Mouse (Mus musculus): ENCODE results near the gene Suclg2. TPM values are rescaled to one million over a fixed set of nuclear protein-coding genes. Genes with fewer than 3 reads are reported as not detected.

Suclg2 gene
- polyA plus RNA-seq, 1 experiment from 2014 or later, result 15.4 TPM

DNA sequence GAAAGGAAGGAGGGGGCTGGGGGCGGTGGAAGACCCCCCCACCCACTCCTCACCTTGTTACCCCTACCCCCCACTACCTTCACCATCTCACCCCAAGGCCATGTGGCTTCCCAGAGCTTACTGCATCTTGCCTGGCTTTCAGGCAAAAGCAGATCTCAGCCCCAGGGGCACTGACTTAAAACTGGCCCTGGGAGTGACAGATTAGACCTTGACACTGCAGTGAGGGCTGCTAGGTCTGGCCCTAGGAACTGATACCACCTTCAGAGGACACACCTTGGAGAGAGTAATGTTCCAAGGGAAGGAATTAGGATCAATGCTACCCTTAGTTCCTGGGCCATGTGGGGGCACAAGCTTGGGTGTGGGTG lies 351 bp upstream of the Suclg2 start:
- H3K4me3 ChIP-seq (replicated peaks; ENCODE audit: low read length), result peak overlapping the region; percentile 82

GRCm38 (mm10) chr6:95717071-95717470 lies 1.5 kb downstream of the Suclg2 start:
- ATAC-seq, result no peak
- 79% methylated on average over 3 of the region's 3 CpGs for WGBS
- Histone ChIP-seq H3K4me2 (ENCODE audit: low read length) (no peak overlapping the region), H3K4me1 (replicated peaks; ENCODE audit: control insufficient read depth, insufficient read depth, low read length) (peaks cover 4% of the 10 kb centered on the region; the same call in 1 of the 2 replicates), H3K36me3 (ENCODE audit: control insufficient read depth, insufficient read depth) (no peaks in the 10 kb centered on the region), H3K9me3 (ENCODE audit: control insufficient read depth, low read length) (no peaks in the 10 kb centered on the region), H3K9ac (replicated peaks; ENCODE audit: low read depth, low read length) (no peak overlapping the region), H3K4me3 (replicated peaks; ENCODE audit: low read length) (no peak overlapping the region), H3K27me3 (replicated peaks; ENCODE audit: control insufficient read depth, insufficient read depth, low read length) (no peaks in the 10 kb centered on the region), H3K27ac (ENCODE audit: low read length) (no peak overlapping the region)

More for the DNA sequence above, 351 bp upstream of the Suclg2 start:
- H3K27me3 ChIP-seq (replicated peaks; ENCODE audit: control insufficient read depth, insufficient read depth, low read length), result no peaks in the 10 kb centered on the region
- no peak overlapping the region for H3K27ac ChIP-seq (ENCODE audit: low read length)
- ATAC-seq, result peak; percentile 65; the same call in 1 of the 2 replicates
- peaks cover 4% of the 10 kb centered on the region; the same call in 1 of the 2 replicates for H3K4me1 ChIP-seq (replicated peaks; ENCODE audit: control insufficient read depth, insufficient read depth, low read length)
- H3K36me3 ChIP-seq (ENCODE audit: control insufficient read depth, insufficient read depth), result no peaks in the 10 kb centered on the region
- no peaks in the 10 kb centered on the region for H3K9me3 ChIP-seq (ENCODE audit: control insufficient read depth, low read length)
- H3K4me2 ChIP-seq (ENCODE audit: low read length), result peak overlapping the region; percentile 99
- H3K9ac ChIP-seq (replicated peaks; ENCODE audit: low read depth, low read length), result peak overlapping the region; percentile 81
- no CpG with 5 or more reads among the region's 1 CpGs for WGBS

DNA sequence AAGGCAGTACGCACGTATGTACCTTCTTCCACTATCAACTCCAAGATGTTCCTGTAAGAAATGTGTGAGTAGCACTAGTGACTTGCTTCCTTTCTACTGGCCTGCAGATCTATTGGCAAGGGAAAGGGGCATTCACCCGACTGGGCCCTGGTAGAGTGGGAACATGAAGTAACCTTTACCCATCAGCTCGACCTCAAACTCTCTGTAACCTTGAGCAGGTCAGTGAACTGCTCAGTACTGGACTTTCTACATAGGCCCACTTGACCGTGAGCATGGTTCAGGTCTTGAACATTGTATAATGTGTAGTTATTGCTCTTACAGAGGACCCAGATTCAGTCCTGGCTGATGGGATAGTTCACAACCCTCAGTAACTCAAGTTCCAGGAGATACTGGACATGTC lies 2.1 kb downstream of the Suclg2 start:
- H3K9ac ChIP-seq (replicated peaks; ENCODE audit: low read depth, low read length), result no peak overlapping the region
- 96% methylated on average over 5 of the region's 5 CpGs for WGBS
- no peak overlapping the region for H3K4me2 ChIP-seq (ENCODE audit: low read length)
- H3K4me3 ChIP-seq (replicated peaks; ENCODE audit: low read length), result no peak overlapping the region
- no peaks in the 10 kb centered on the region for H3K9me3 ChIP-seq (ENCODE audit: control insufficient read depth, low read length)
- H3K36me3 ChIP-seq (ENCODE audit: control insufficient read depth, insufficient read depth), result no peaks in the 10 kb centered on the region
- H3K27me3 ChIP-seq (replicated peaks; ENCODE audit: control insufficient read depth, insufficient read depth, low read length), result no peaks in the 10 kb centered on the region
- H3K27ac ChIP-seq (ENCODE audit: low read length), result no peak overlapping the region
- peaks cover 4% of the 10 kb centered on the region; the same call in 1 of the 2 replicates for H3K4me1 ChIP-seq (replicated peaks; ENCODE audit: control insufficient read depth, insufficient read depth, low read length)
- ATAC-seq, result no peak

DNA sequence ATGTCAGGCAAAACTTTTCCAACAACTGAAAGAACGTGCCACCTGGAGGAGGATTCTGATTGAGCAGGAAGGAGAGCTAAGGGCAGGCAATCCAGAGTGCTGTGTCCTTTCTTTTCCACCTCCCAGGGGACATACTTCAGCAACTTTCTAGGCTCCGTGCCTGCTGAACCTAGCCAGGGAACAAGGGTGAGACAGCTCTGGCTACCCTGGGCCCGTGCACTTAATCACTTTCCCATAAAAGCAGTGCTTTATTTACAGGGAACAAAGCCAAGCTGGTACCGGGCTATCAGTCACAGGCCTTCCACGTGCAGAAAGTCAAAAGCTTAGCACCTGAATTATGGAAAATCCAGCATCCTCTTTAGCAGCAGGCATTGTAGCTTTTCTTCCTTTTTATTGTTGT lies 5.4 kb downstream of the Suclg2 start:
- no peaks in the 10 kb centered on the region for H3K9me3 ChIP-seq (ENCODE audit: control insufficient read depth, low read length)
- H3K4me3 ChIP-seq (replicated peaks; ENCODE audit: low read length), result no peak overlapping the region
- no peak overlapping the region for H3K27ac ChIP-seq (ENCODE audit: low read length)
- no peaks in the 10 kb centered on the region for H3K27me3 ChIP-seq (replicated peaks; ENCODE audit: control insufficient read depth, insufficient read depth, low read length)
- 10% methylated on average over 5 of the region's 5 CpGs for WGBS
- H3K4me2 ChIP-seq (ENCODE audit: low read length), result no peak overlapping the region
- no peak for ATAC-seq
- no peaks in the 10 kb centered on the region; the same call in 1 of the 2 replicates for H3K4me1 ChIP-seq (replicated peaks; ENCODE audit: control insufficient read depth, insufficient read depth, low read length)
- H3K36me3 ChIP-seq (ENCODE audit: control insufficient read depth, insufficient read depth), result no peaks in the 10 kb centered on the region
- no peak overlapping the region for H3K9ac ChIP-seq (replicated peaks; ENCODE audit: low read depth, low read length)

DNA sequence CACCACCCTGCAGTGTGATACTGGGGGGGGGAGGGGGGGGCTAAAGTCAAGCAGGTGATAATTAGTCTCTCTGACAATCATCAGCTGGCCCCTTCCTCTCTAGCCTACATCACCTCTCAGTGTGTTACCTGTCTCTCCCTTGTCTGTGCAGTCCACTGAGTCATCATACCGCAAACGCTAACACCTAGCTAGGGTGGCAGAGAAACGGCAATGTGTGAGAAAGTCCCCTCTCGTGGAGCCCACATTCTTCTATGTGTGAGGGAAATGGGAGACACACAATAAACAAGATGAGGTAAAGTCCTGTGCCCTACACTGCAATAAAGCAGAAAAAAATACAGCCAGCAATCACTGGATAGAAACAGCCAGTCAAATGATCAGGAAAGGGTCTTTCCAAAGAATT lies 6.5 kb downstream of the Suclg2 start:
- Histone ChIP-seq H3K9me3 (ENCODE audit: control insufficient read depth, low read length) (no peaks in the 10 kb centered on the region), H3K4me3 (replicated peaks; ENCODE audit: low read length) (no peak overlapping the region), H3K27me3 (replicated peaks; ENCODE audit: control insufficient read depth, insufficient read depth, low read length) (no peaks in the 10 kb centered on the region), H3K4me1 (replicated peaks; ENCODE audit: control insufficient read depth, insufficient read depth, low read length) (no peaks in the 10 kb centered on the region; the same call in 1 of the 2 replicates), H3K9ac (replicated peaks; ENCODE audit: low read depth, low read length) (no peak overlapping the region), H3K36me3 (ENCODE audit: control insufficient read depth, insufficient read depth) (no peaks in the 10 kb centered on the region), H3K4me2 (ENCODE audit: low read length) (no peak overlapping the region), H3K27ac (ENCODE audit: low read length) (no peak overlapping the region)
- WGBS, result 78% methylated on average over 4 of the region's 4 CpGs
- ATAC-seq, result no peak

DNA sequence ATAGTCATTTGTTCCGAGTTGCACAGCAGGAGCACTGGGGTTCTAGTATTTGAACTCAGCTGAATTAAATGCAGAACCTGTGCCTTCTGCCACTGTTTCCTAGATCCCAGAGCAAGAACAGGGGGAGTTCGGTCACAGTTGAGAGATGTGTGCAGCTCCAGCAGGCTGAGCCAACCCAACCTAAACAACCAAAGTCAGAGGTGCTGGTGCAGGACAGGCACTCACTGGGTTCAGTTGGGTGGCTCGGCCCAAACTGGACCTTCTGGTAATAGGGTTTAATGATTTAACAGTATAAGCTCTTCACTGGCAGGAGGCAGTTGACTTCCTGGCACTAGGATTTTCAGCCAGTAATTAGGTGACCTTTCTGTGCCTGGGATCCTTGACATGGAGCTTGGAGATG lies 6.9 kb downstream of the Suclg2 start:
- Histone ChIP-seq H3K4me2 (ENCODE audit: low read length) (no peak overlapping the region), H3K4me3 (replicated peaks; ENCODE audit: low read length) (no peak overlapping the region)
- WGBS, result 82% methylated on average over 3 of the region's 3 CpGs

GRCm38 (mm10) chr6:95710886-95711285 lies 7.7 kb downstream of the Suclg2 start:
- ATAC-seq, result no peak
- H3K27ac ChIP-seq (ENCODE audit: low read length), result no peak overlapping the region
- H3K9me3 ChIP-seq (ENCODE audit: control insufficient read depth, low read length), result no peaks in the 10 kb centered on the region
- H3K4me1 ChIP-seq (replicated peaks; ENCODE audit: control insufficient read depth, insufficient read depth, low read length), result no peaks in the 10 kb centered on the region; the same call in 1 of the 2 replicates
- H3K36me3 ChIP-seq (ENCODE audit: control insufficient read depth, insufficient read depth), result no peaks in the 10 kb centered on the region
- no peaks in the 10 kb centered on the region for H3K27me3 ChIP-seq (replicated peaks; ENCODE audit: control insufficient read depth, insufficient read depth, low read length)
- WGBS, result 95% methylated on average over 6 of the region's 6 CpGs
- no peak overlapping the region for H3K9ac ChIP-seq (replicated peaks; ENCODE audit: low read depth, low read length)
- no peak overlapping the region for H3K4me2 ChIP-seq (ENCODE audit: low read length)
- no peak overlapping the region for H3K4me3 ChIP-seq (replicated peaks; ENCODE audit: low read length)

More for the DNA sequence above, 6.9 kb downstream of the Suclg2 start:
- Histone ChIP-seq H3K4me1 (replicated peaks; ENCODE audit: control insufficient read depth, insufficient read depth, low read length) (no peaks in the 10 kb centered on the region; the same call in 1 of the 2 replicates), H3K36me3 (ENCODE audit: control insufficient read depth, insufficient read depth) (no peaks in the 10 kb centered on the region), H3K9ac (replicated peaks; ENCODE audit: low read depth, low read length) (no peak overlapping the region), H3K9me3 (ENCODE audit: control insufficient read depth, low read length) (no peaks in the 10 kb centered on the region), H3K27me3 (replicated peaks; ENCODE audit: control insufficient read depth, insufficient read depth, low read length) (no peaks in the 10 kb centered on the region), H3K27ac (ENCODE audit: low read length) (no peak overlapping the region)
- ATAC-seq, result no peak

DNA sequence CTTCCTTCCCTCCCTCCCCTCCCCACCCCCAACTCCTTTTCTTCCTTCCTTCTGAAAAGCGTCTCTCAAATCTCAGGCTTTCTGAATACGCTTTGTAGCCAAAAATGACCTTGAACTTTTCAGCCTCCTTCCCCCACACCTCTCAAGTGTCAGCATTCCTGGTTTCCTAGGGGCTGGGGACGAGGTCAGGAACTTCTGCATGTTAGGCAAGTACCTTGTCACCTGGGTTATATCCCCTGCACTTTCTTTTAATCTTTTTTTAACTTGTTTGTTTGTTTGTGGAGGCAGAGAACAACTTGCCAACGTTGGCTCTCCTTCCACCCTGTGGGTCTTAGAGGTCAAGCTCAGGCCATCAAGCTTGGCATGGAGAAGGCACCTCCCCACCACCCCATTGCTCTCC lies 9.1 kb downstream of the Suclg2 start:
- Histone ChIP-seq H3K36me3 (ENCODE audit: control insufficient read depth, insufficient read depth) (no peaks in the 10 kb centered on the region), H3K27ac (ENCODE audit: low read length) (no peak overlapping the region), H3K9me3 (ENCODE audit: control insufficient read depth, low read length) (no peaks in the 10 kb centered on the region), H3K27me3 (replicated peaks; ENCODE audit: control insufficient read depth, insufficient read depth, low read length) (no peaks in the 10 kb centered on the region), H3K4me2 (ENCODE audit: low read length) (no peak overlapping the region), H3K9ac (replicated peaks; ENCODE audit: low read depth, low read length) (no peak overlapping the region), H3K4me1 (replicated peaks; ENCODE audit: control insufficient read depth, insufficient read depth, low read length) (no peaks in the 10 kb centered on the region; the same call in 1 of the 2 replicates), H3K4me3 (replicated peaks; ENCODE audit: low read length) (no peak overlapping the region)
- no peak for ATAC-seq
- WGBS, result 39% methylated on average over 4 of the region's 4 CpGs

- H3K9me3 ChIP-seq (ENCODE audit: control insufficient read depth, low read length), result no peaks in the 10 kb centered on the region
- no peaks in the 10 kb centered on the region for H3K27me3 ChIP-seq (replicated peaks; ENCODE audit: control insufficient read depth, insufficient read depth, low read length)
- H3K9ac ChIP-seq (replicated peaks; ENCODE audit: low read depth, low read length), result no peak overlapping the region
- whole genome bisulfite sequencing, result 60% methylated on average over 5 of the region's 5 CpGs
- no peak for ATAC-seq
- no peaks in the 10 kb centered on the region; the same call in 1 of the 2 replicates for H3K4me1 ChIP-seq (replicated peaks; ENCODE audit: control insufficient read depth, insufficient read depth, low read length)
- H3K27ac ChIP-seq (ENCODE audit: low read length), result no peak overlapping the region
- no peaks in the 10 kb centered on the region for H3K36me3 ChIP-seq (ENCODE audit: control insufficient read depth, insufficient read depth)
- H3K4me3 ChIP-seq (replicated peaks; ENCODE audit: low read length), result no peak overlapping the region
- H3K4me2 ChIP-seq (ENCODE audit: low read length), result no peak overlapping the region
Observed at GRCm38 (mm10) chr6:95709106-95709505, 9.5 kb downstream of the Suclg2 start.

- H3K4me3 ChIP-seq (replicated peaks; ENCODE audit: low read length), result no peak overlapping the region
- H3K4me1 ChIP-seq (replicated peaks; ENCODE audit: control insufficient read depth, insufficient read depth, low read length), result no peaks in the 10 kb centered on the region
- H3K4me2 ChIP-seq (ENCODE audit: low read length), result no peak overlapping the region
- H3K36me3 ChIP-seq (ENCODE audit: control insufficient read depth, insufficient read depth), result no peaks in the 10 kb centered on the region
- H3K27ac ChIP-seq (ENCODE audit: low read length), result no peak overlapping the region
- no peak overlapping the region for H3K9ac ChIP-seq (replicated peaks; ENCODE audit: low read depth, low read length)
- H3K9me3 ChIP-seq (ENCODE audit: control insufficient read depth, low read length), result no peaks in the 10 kb centered on the region
- H3K27me3 ChIP-seq (replicated peaks; ENCODE audit: control insufficient read depth, insufficient read depth, low read length), result no peaks in the 10 kb centered on the region
- no peak for ATAC-seq
- WGBS, result 86% methylated on average over 4 of the region's 4 CpGs
Observed at GRCm38 (mm10) chr6:95704626-95705025, 14.0 kb downstream of the Suclg2 start.

Measured in forebrain, embryonic 16.5 days (tissue).